Mouse (Mus musculus): ENCODE measurements around the gene Mxi1.

- no peak for TF ChIP-seq TAL1 (IDR thresholded peaks at IDR 0.05; ENCODE audit: low read length)
- TF ChIP-seq GATA1 (IDR thresholded peaks at IDR 0.05; ENCODE audit: low read length) = no peak
Measured at GRCm38 (mm10) chr19:53364551-53364950, 54.2 kb downstream of the Mxi1 start.

Measured in erythroblast, embryonic 14.5 days (primary cell).